Mouse (Mus musculus) liver, embryonic 12.5 days (tissue): ENCODE measurements around the gene Ccdc81. TPM values are rescaled to one million over a fixed set of nuclear protein-coding genes. Genes with fewer than 3 reads are reported as not detected.

Source experiments
- ATAC-seq: fragments of 200-750 bp; cut with Nextera tagmentation; 2 replicates; pipeline ENCODE4 v1.8.0; 2017; ENCODE audit warnings: moderate number of reproducible peaks, mild to moderate bottlenecking, moderate library complexity
- H3K27ac ChIP-seq: fragments of 300-500 bp; sonication (generic); 2 replicates; pipeline ENCODE4 v1.5.1; 2016; ENCODE audit warnings: mild to moderate bottlenecking
- H3K27me3 ChIP-seq: fragments of 300-500 bp; sonication (generic); replicated peaks from 2 replicates; pipeline ENCODE4 v1.6.1; 2016; ENCODE audit warnings: mild to moderate bottlenecking, moderate library complexity
- H3K36me3 ChIP-seq: fragments of 300-500 bp; sonication (generic); 2 replicates; pipeline ENCODE4 v1.6.1; 2016; ENCODE audit warnings: mild to moderate bottlenecking, moderate library complexity
- H3K4me1 ChIP-seq: fragments of 300-500 bp; sonication (generic); 2 replicates; pipeline ENCODE4 v1.6.1; 2016
- H3K4me2 ChIP-seq: fragments of 300-500 bp; sonication (generic); 2 replicates; pipeline ENCODE4 v1.6.1; 2016; ENCODE audit warnings: mild to moderate bottlenecking, moderate library complexity
- H3K4me3 ChIP-seq: fragments of 300-500 bp; sonication (generic); 2 replicates; pipeline ENCODE4 v1.5.1; 2016; ENCODE audit warnings: mild to moderate bottlenecking, moderate library complexity
- H3K9ac ChIP-seq: fragments of 300-500 bp; sonication (generic); 2 replicates; pipeline ENCODE4 v1.6.1; 2016; ENCODE audit warnings: mild to moderate bottlenecking, moderate library complexity
- H3K9me3 ChIP-seq: fragments of 300-500 bp; sonication (generic); replicated peaks from 2 replicates; pipeline ENCODE4 v1.6.1; 2016; ENCODE audit warnings: mild to moderate bottlenecking, moderate library complexity
- WGBS: fragments of 180-500 bp; shearing (Covaris S2); methylation state at CpG from one replicate; pipeline ENCODE4 v1.1.7; 2016; ENCODE audit not compliant: insufficient replicate concordance; 5-methylcytosine and 5-hydroxymethylcytosine counted together
- polyA plus RNA-seq: library from polyadenylated mRNA; unstranded; fragments of >200 nt; fragmentation: Nextera tagmentation; extraction: Ambion mirVana; gene quantifications from 2 replicates; pipeline ENCODE4 v1.2.1, GENCODE M21; 2016

Gene Ccdc81
- polyA plus RNA-seq, 1 experiment from 2014 or later, result not detected

DNA sequence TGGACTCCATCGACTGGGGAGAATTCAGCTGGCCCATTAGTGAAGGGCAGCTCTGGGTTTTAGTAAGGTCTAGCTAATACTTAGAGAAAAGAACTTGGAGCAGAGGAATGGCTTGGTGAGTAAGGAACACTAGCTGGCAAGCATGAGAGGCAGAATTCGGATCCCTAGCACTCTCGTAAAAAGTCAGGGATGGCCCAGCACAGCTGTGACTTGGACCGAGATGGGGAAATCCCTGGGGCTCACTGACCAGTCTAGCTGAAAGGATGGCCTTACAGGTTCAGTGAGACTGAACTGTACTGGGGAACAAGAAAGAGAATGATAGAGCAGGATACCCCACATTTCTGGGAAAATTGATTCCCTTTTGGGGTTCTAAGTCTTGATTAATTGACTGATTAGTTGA, 6.3 kb upstream of the Ccdc81 start:
- whole genome bisulfite sequencing, result 63% methylated on average over 4 of the region's 4 CpGs
- H3K36me3 ChIP-seq, result no peaks in the 10 kb centered on the region
- peaks cover 9% of the 10 kb centered on the region for H3K4me1 ChIP-seq
- no peaks in the 10 kb centered on the region for H3K9me3 ChIP-seq
- H3K27me3 ChIP-seq, result no peaks in the 10 kb centered on the region
- H3K27ac ChIP-seq, result no peak overlapping the region
- no peak overlapping the region for H3K9ac ChIP-seq
- H3K4me3 ChIP-seq, result no peak overlapping the region
- ATAC-seq, result no peak
- no peak overlapping the region for H3K4me2 ChIP-seq

DNA sequence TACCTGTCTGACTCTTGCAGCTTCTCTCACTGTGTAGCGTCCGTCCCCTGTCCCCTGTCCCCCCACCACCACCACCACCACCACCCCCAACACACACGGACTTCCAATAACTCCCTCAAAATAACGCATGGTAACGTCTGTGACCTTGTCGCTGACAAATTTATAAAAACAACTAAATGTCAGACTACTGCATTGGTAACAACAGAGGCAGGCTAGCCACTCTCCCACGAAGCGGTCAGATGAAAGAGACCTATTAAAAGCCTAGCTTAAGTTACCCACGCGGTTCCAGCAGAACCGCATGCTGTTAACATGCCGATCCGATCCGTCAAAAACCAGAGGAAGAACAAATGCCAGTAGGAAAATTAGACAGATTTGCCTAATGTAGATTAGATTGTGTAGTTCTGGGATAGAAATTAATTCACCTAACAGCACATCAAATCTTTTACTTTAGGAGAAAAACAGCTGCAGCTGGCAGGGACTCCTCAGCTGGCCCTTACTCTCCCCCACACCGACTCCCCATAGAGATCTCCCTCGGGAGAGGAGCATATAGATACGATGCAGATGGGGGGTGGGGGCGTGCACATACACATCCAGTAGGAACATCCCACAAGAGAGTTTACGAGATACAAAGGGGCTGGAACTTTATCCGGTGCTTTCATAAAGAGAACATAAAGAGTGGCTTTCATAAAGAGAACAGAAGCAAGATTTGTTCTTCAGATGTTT, 5.6 kb upstream of the Ccdc81 start:
- no peak overlapping the region for H3K9ac ChIP-seq
- no peaks in the 10 kb centered on the region for H3K9me3 ChIP-seq
- H3K36me3 ChIP-seq, result no peaks in the 10 kb centered on the region
- peaks cover 9% of the 10 kb centered on the region for H3K4me1 ChIP-seq
- 67% methylated on average over 20 of the region's 20 CpGs for WGBS
- ATAC-seq, result no peak
- no peaks in the 10 kb centered on the region for H3K27me3 ChIP-seq
- no peak overlapping the region for H3K4me2 ChIP-seq
- H3K4me3 ChIP-seq, result no peak overlapping the region
- no peak overlapping the region for H3K27ac ChIP-seq

DNA sequence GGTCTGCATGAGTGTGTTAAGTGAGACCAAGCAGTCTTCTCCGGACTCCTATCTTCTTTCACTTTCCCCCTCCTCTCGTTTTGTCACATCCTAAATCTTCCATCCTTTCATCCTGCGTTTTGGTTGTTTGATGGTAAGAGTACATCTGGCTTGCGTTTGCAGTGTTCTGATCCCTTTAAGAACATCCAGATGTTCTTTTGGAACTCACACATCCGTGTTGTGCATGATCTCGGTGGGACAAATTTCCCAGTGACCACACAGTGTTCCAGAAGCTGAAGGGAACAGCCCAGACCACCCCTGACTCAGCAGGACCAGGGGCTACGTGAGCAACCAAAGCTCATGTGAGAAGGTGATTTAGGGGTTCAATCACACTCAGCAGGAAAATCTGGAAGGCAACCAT, 5.0 kb upstream of the Ccdc81 start:
- Histone ChIP-seq H3K9me3 (no peaks in the 10 kb centered on the region), H3K27me3 (no peaks in the 10 kb centered on the region), H3K36me3 (no peaks in the 10 kb centered on the region), H3K4me1 (peaks cover 9% of the 10 kb centered on the region), H3K27ac (no peak overlapping the region), H3K4me2 (no peak overlapping the region), H3K4me3 (no peak overlapping the region), H3K9ac (no peak overlapping the region)
- WGBS, result 52% methylated on average over 7 of the region's 7 CpGs
- no peak for ATAC-seq

DNA sequence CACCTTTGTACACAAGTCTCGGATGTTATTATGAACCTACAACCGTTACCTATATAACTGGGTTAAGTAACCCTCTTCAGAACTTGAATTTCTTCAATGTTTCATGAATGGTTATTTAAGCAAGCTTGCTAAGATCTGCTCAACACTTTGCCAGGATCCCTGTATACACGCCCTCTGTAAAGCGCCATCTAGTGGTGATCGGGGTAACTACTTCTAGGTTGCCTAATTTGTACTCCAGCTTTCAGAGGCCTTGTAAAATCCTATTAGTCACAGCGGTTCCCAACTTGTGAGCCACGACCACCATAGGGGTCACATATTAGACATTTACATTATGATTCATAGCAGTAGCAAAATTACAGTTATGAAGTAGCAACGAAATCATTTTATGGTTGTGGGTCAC, 4.5 kb upstream of the Ccdc81 start:
- Histone ChIP-seq H3K9ac (no peak overlapping the region), H3K36me3 (no peaks in the 10 kb centered on the region), H3K4me1 (peaks cover 9% of the 10 kb centered on the region), H3K27ac (no peak overlapping the region), H3K27me3 (no peaks in the 10 kb centered on the region), H3K4me3 (no peak overlapping the region), H3K9me3 (no peaks in the 10 kb centered on the region), H3K4me2 (no peak overlapping the region)
- no peak for ATAC-seq
- 16% methylated on average over 8 of the region's 8 CpGs for WGBS

DNA sequence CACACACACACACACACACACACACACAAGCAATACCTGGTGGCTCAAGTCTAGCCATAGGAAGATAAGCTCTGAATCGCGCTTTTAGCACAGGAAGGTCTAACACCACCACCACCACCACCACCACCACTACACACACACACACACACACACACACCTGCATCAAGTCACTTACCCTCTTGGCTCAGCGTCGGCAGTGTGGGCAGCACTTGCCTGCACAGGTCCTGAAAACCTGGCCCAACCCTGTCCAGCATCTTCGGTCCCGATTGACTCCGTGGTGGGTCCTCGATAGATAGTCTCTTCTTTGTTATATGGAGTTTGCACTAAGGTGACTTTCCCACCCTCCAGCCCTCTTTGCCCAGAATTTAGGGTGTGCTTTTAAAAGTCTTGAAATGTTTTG, 422 bp downstream of the Ccdc81 start:
- ATAC-seq, result no peak
- no peaks in the 10 kb centered on the region for H3K36me3 ChIP-seq
- no peak overlapping the region for H3K4me3 ChIP-seq
- no peak overlapping the region for H3K9ac ChIP-seq
- H3K4me2 ChIP-seq, result no peak overlapping the region
- H3K4me1 ChIP-seq, result peaks cover 9% of the 10 kb centered on the region
- H3K9me3 ChIP-seq, result no peaks in the 10 kb centered on the region
- WGBS, result 77% methylated on average over 8 of the region's 8 CpGs
- H3K27ac ChIP-seq, result no peak overlapping the region
- no peaks in the 10 kb centered on the region; the same call in 1 of the 2 replicates for H3K27me3 ChIP-seq

DNA sequence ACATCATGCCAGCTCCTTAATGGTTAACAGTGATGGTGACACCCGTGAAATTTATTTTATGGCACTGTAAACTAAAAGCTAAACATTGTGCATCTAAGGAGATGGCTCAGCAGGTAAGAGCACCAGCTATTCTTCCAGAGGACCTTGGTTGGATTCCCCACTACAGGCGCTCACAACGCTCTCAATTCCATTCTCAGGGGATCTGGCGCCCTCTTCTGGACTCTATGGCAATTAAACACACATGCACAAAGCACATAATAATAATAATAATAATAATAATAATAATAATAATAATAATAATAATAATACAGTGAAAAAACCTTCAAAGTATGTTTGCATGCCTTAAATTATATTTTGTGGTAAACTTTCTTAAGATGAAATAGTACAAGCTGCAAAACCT, 11.6 kb downstream of the Ccdc81 start:
- Histone ChIP-seq H3K4me3 (no peak overlapping the region), H3K9ac (no peak overlapping the region), H3K4me1 (no peaks in the 10 kb centered on the region), H3K27ac (no peak overlapping the region), H3K9me3 (no peaks in the 10 kb centered on the region), H3K4me2 (no peak overlapping the region), H3K36me3 (no peaks in the 10 kb centered on the region), H3K27me3 (no peaks in the 10 kb centered on the region)
- WGBS, result 21% methylated on average over 4 of the region's 4 CpGs
- ATAC-seq, result no peak

DNA sequence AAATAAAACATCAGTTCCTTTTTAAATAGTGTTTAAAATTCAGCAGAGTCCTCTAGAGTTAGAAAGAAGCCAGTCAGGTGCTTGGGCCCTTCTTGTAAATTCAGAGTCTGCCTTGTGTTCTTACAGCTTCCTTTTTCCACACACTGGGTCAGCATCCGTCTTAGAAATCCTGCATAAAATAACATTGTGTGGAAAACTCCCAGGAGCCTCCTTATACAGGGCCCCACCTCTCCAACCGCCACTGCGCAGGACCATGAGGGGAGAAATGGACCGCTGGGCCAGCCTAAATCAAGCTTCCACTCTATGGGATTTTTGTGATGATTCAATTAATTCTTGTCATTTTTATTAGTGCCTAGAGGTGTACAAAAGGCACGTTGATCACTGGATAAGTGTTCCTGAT, 12.0 kb downstream of the Ccdc81 start:
- Histone ChIP-seq H3K4me3 (no peak overlapping the region), H3K27me3 (no peaks in the 10 kb centered on the region)
- 73% methylated on average over 5 of the region's 5 CpGs for WGBS

DNA sequence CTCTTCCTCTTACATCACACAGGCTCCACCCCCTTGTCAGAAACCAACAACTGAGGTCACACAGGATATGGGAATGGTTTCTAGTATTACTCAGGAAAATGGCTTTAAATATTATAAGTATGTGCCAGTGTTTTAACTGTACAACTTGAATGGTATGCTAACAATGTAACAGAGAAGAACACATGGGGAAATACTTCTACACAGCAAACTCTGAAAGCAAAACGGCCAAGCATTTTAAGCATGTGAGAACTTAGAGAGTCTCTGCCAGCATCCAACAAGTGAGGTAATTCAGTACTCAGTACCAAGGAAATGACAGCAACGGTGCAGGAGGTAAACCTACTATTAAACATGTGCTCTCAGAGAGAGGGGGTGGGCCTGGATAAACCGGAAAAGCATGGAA, 18.9 kb downstream of the Ccdc81 start:
- H3K4me3 ChIP-seq, result no peak overlapping the region
- WGBS, result 57% methylated on average over 3 of the region's 3 CpGs
- no peaks in the 10 kb centered on the region for H3K4me1 ChIP-seq
- no peaks in the 10 kb centered on the region for H3K36me3 ChIP-seq
- H3K9ac ChIP-seq, result no peak overlapping the region
- H3K27ac ChIP-seq, result no peak overlapping the region
- ATAC-seq, result no peak
- H3K9me3 ChIP-seq, result no peaks in the 10 kb centered on the region
- no peaks in the 10 kb centered on the region for H3K27me3 ChIP-seq
- no peak overlapping the region for H3K4me2 ChIP-seq

More for the DNA sequence above, 12.0 kb downstream of the Ccdc81 start:
- no peaks in the 10 kb centered on the region for H3K9me3 ChIP-seq
- no peak for ATAC-seq
- H3K9ac ChIP-seq, result no peak overlapping the region
- no peaks in the 10 kb centered on the region for H3K36me3 ChIP-seq
- no peak overlapping the region for H3K27ac ChIP-seq
- H3K4me1 ChIP-seq, result no peaks in the 10 kb centered on the region
- H3K4me2 ChIP-seq, result no peak overlapping the region

DNA sequence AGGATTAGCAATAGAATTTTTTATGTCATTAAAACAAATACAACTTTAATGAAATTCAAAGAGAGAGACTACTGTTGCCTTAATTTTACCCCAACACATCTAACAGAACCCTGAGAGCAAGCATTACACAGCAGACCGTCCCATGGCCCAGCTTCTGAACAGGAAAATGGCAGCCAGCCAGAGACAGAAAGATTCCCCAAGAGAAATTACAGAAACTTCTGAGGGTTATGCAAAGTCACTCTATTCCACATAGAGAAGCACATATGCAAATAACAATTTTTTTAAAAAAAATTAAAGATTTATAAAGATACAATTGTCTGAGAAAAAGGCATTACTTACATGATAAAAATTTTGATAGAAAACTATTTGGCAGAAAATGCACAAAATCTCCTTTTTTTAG, 23.7 kb downstream of the Ccdc81 start:
- H3K27me3 ChIP-seq, result no peaks in the 10 kb centered on the region

DNA sequence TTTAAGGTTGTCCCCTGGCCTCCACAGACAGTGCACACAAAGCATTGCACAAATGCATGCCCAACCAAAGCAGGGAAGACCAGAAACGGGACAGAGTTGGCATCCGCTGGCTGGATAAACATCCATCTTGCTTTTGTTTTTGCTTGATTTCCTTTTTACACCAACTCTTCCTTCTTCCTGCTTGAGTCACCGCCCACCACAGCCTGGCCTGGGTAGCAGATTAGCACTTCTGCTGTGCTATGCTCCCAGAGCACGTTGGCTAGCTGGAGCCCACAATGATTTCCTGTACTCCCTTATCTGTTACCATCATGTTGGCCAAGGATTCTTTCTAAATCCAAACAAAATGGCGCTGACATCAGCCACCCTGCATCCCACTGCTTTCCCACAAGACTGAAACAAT, 36.2 kb downstream of the Ccdc81 start:
- no peak overlapping the region for H3K4me2 ChIP-seq
- no peak overlapping the region for H3K4me3 ChIP-seq
- H3K27ac ChIP-seq, result no peak overlapping the region
- H3K36me3 ChIP-seq, result no peaks in the 10 kb centered on the region
- ATAC-seq, result no peak
- H3K27me3 ChIP-seq, result no peaks in the 10 kb centered on the region
- WGBS, result 29% methylated on average over 5 of the region's 5 CpGs
- no peaks in the 10 kb centered on the region for H3K4me1 ChIP-seq
- no peaks in the 10 kb centered on the region for H3K9me3 ChIP-seq
- no peak overlapping the region for H3K9ac ChIP-seq

More for the DNA sequence above, 23.7 kb downstream of the Ccdc81 start:
- Histone ChIP-seq H3K4me1 (no peaks in the 10 kb centered on the region), H3K4me2 (no peak overlapping the region), H3K9ac (no peak overlapping the region), H3K9me3 (no peaks in the 10 kb centered on the region), H3K36me3 (no peaks in the 10 kb centered on the region), H3K4me3 (no peak overlapping the region), H3K27ac (no peak overlapping the region)
- 56% methylated on average over 1 of the region's 1 CpGs for WGBS
- ATAC-seq, result no peak

DNA sequence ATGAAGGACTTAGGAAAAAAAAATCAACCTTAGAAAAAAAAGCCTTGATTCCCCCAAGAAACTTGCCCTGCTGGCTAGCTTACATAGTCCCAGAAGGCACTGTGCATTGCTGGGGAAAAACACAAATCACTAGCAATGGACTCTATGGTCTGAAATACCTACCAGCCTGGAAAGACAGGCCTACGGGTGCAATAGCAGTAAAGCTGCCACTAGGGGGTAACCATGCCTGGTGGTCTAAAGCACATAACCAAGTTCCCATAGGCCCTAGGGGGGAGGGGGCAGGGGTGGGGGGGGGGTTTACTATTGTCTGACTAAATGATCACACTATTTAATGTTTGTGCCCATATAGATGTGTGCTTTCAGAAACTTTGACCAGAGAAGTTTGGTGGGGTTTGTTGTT, 38.7 kb downstream of the Ccdc81 start:
- H3K27ac ChIP-seq, result no peak overlapping the region
- no peak for ATAC-seq

DNA sequence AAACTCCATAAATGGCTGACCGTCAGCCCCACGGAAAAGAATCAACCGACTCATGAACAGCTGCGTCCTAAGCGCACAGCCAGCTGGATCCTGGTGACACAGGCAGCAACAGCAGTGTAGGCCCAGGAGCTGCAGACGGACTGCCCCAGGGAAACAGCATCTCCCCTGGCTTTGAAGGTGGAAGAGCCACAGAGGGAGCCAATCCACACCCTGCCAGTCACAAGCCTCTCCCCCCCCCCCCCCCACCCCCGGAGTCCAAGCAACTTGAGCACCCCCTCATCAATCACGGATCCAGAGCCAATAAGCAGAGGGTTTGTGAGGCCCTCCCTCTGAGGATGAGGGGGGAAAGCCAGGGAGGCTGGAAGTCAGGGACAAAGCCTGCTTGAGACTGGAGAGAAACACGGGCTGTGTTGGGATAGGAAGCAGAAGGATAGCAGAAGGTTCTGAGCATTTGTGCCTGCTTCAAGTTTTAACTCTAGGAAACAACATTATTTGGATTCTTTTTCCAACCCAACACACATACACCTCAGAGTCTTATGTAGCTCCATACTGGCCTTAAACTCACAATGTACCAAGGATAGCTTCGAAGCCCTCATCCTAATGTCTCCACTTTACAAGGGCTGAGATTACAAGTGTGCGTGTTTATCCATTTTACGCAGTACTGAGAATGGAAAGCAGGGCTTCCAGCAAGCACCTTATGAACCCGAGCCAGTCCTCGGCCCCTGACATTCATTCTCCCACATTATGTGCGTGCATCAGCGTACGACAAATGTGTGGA, 46.8 kb downstream of the Ccdc81 start:
- Histone ChIP-seq H3K27me3 (no peaks in the 10 kb centered on the region), H3K9me3 (no peaks in the 10 kb centered on the region), H3K4me3 (no peak overlapping the region), H3K27ac (no peak overlapping the region), H3K4me2 (no peak overlapping the region), H3K9ac (no peak overlapping the region), H3K36me3 (no peaks in the 10 kb centered on the region), H3K4me1 (no peaks in the 10 kb centered on the region)
- WGBS, result 60% methylated on average over 17 of the region's 17 CpGs
- ATAC-seq, result no peak

More for the DNA sequence above, 38.7 kb downstream of the Ccdc81 start:
- no peaks in the 10 kb centered on the region for H3K4me1 ChIP-seq
- H3K4me3 ChIP-seq, result no peak overlapping the region
- no peaks in the 10 kb centered on the region for H3K36me3 ChIP-seq
- whole genome bisulfite sequencing, result 82% methylated on average over 1 of the region's 1 CpGs
- H3K27me3 ChIP-seq, result no peaks in the 10 kb centered on the region
- no peak overlapping the region for H3K9ac ChIP-seq
- H3K4me2 ChIP-seq, result no peak overlapping the region
- no peaks in the 10 kb centered on the region for H3K9me3 ChIP-seq
